Mouse (Mus musculus) T-helper 2 cell (primary cell): ENCODE results near the gene Lyplal1.

Experiments used
- in situ Hi-C: fragments of 300-600 bp; cut with MboI, MseI; formaldehyde crosslinking; loops from one replicate; pipeline ENCODE4 v1.15.1; 2025; ENCODE audit warnings: high pct_unique_total_duplicates

Lyplal1 gene

DNA sequence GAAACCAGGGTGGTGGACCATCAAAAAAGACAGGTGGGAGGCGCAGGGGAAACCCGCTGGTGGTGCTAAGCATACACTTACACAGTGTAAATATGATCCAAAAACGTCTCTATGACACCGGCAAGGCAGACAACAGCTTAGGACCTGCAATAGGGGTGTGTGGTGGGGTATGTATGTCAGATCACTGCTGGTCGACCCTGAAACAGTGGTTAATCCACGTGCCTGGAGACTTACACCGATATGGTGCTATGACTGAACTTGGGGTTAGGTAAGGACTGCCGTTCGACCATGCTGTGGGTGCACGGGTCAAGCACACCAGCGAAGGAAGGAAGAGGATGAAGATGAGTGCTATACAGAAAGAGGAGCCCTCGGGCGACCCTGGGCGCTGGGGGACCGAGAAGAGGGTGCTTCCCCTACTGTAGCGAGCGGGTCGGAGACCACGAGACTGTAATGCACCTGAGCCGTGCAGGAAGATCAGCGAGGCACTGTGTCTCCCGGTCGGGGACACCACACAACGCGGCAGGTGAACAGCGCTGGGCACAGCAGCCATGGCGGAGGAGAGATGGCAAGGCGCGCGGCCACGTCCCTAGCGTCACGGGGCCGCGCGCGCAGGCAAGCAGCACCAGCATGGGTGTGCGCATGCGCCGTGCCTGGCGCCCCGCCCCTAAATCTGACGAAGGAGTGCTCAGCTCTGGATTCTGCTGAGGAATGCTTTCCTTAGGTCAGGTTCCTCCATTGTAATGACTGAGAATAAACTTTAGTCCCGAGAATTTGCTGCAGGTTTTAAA, at the start of gene Lyplal1:
Lyplal1 (minus strand) TSS at position 610 of the 788 bp plus-strand sequence.
- in situ Hi-C loops = no loop called here

DNA sequence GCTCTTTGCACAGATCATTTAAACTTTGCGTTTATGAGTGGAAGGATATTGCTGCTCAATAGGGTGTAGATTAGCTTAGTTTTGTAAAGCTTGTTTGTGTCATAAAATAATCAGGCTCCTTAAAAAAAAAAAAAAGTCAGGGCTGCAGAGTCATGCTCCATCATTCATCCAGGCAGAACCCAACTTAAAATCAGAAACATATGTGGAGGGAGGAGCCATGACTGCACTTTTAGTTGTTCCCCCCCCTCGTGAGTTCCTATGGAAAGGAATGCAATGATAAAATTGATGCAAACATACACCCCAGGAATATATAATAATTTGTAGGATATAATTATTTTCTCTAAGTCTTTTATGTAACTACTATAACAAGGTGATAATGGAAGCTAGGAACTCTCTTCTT, 46.5 kb upstream of the Lyplal1 start:
- in situ Hi-C loops = no loop called here

GRCm38 (mm10) chr1:186163206-186163605, 46.1 kb upstream of the Lyplal1 start:
- in situ Hi-C loops = no loop called here

DNA sequence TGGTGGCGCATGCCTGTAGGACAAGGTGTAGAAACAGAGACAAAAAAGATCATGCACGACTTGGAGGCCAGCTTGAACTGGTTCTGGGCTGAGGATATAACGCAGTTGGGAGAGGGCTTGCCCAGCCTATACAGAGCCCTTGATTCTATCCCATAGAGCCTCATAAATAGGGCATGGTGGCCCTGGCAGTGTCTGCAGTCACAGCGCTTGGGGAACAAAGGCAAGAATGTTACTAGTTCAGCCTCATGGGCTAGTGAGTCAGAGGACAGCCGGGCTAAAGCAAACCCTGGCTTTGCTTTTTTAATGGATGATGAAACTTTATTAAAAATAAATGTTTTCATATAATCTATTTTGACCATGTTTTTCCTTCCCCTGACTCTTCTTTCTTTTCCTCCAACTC, 33.3 kb upstream of the Lyplal1 start:
- in situ Hi-C loops = no loop called here

DNA sequence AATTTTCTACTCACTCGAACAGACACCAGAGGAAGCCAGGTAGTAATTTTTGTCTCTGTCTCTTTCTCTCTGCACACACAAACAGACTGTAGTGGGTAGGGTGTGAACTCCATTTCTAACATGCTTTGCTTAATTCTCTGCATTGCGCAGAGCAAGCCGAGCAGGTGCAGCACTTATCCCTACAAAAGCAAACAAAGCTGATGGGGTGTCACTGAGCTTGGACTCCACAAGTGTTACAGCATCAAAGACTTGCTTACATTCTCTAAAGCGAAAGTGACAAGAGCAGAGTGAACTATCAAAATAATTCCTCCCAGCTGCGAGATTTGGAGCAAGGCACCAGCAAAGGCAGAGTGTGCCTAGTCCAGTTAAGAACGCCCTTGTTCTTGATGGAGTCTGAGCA, 28.3 kb upstream of the Lyplal1 start:
- in situ Hi-C loops = no loop called here

DNA sequence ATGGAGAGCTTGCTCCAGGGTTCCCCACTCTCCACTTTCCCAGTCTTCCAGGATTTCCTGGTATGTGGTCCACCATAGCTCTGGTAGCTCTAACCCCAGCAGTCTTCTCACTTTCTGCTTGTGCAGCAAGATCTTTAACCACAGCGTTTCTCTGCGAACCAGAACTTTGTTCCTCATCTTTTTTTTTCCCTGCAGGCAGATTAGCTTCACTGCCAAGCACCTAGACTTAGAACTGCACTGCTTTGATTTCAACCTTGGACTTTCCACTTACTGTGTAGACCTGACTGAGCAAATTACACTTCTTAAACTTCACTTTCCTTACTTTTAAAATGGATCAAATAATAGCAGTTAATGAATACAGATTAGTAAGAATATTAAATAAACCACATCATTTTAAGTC, 23.1 kb upstream of the Lyplal1 start:
- in situ Hi-C loops = no loop called here

GRCm38 (mm10) chr1:186137873-186138272, 20.8 kb upstream of the Lyplal1 start:
- in situ Hi-C loops = no loop called here

GRCm38 (mm10) chr1:186136636-186137380, 19.7 kb upstream of the Lyplal1 start:
- in situ Hi-C loops = no loop called here

- in situ Hi-C loops = no loop called here
Measured at GRCm38 (mm10) chr1:186131465-186131864, 14.4 kb upstream of the Lyplal1 start.

DNA sequence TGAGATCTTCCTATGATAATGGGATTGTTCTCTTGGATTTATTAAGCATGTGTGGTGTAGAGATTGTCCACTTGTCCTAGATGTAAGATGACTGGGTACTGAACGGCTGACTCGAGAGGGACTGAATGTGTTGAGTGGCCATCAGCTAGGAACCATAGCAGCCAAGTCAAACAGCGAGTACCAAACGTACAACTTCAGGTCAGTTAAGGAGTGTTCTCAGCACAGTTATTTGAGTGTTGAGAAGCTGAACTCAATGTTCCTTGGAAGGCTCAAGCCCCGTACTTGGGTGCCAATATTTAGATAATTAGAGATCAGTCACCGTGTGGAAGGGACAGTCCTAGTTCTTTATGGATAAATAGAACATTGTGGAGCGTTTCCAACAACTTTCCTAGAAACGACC, 11.8 kb upstream of the Lyplal1 start:
- in situ Hi-C loops = no loop called here

DNA sequence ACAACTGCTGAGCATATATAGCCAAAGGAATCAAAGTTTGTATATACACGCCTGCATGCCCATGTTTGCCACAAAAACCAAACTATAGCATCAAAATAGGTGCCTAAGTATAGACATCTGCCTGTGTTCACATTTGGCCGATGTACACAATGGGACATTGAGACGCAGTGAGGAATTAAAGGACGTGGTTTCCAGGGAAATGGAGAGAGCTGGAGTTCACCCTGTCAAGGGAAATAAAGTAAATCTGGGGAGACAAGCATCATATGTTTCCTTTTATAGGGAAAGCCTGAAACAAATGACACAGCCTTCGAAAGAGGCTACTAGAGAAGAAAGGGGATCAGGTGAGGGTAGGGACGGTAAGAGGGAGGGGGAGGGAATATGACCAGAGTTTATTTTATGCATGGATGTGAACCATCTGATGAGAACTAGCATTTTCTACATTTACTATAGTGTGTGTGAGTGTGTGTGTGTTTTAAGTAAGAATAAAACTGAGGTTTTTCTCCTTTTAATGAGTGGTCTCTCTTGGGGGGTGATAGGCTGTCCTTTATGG, 9.3 kb upstream of the Lyplal1 start:
- in situ Hi-C loops = no loop called here

GRCm38 (mm10) chr1:186123690-186124089, 6.6 kb upstream of the Lyplal1 start:
- in situ Hi-C loops = no loop called here

DNA sequence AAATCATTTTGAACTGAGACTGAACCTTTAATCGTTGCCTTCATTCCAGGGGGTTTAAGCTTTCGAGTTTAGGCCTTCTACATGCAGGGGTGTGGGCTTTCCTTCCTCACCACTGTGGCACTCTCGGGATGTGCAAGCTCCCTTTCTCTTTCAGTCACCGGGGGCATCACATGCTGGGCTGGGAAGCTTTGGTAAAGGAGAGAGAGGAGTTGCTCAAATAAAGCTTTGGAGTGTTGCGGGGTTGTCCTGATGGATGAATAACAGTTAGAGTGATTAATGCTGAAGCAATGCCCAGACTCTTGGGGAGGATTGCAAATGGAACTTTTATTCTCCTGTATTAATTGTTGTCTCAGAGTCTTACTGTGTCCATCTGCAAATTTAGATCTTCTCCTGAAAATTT, 2.7 kb upstream of the Lyplal1 start:
- in situ Hi-C loops = no loop called here

- in situ Hi-C loops = no loop called here
Measured at GRCm38 (mm10) chr1:186116086-186116600, 967 bp downstream of the Lyplal1 start.

- in situ Hi-C loops = no loop called here
Measured at GRCm38 (mm10) chr1:186102313-186102712, 14.8 kb downstream of the Lyplal1 start.

- in situ Hi-C loops = no loop called here
Measured at GRCm38 (mm10) chr1:186066266-186066897, 50.7 kb downstream of the Lyplal1 start.

- in situ Hi-C loops = no loop called here
Measured at GRCm38 (mm10) chr1:186060041-186060440, 57.1 kb downstream of the Lyplal1 start.

GRCm38 (mm10) chr1:186054227-186054626, 62.9 kb downstream of the Lyplal1 start:
- in situ Hi-C loops = no loop called here

DNA sequence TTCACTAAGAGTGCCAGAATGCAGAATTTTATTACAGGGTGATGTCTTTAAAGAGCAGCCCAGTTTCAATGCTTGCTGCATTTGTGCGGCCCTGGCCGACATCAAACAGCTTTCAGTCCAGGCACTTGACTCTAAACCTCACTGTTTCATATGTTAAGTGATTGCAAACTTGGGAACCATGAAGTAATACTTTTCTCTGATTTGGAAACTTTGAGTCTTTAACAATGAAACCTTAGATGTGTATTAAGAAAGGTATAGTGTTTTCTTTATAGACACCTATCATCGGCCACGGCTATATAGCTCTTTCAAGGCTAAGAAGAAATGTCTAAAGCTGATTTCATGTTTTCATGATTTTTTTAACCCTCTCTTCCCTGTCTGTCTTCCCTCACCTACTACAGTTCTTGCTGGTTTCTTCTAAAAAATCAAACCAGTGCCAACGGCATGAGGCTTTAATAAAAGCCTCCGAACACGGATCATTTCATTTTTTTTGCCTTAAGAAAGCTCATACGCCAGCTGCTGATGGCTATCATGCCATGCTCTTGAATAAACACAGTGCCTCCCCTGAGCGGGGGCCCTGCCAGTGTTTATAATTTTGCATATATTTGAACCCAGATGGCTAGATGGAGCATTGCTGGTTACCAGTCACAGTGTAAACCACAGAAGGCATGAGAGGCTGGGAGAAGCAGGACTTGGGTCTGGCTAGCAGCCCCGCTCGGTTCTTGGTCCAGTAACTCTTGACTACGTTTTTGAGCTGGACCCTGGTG, 63.6 kb downstream of the Lyplal1 start:
- in situ Hi-C loops = no loop called here

DNA sequence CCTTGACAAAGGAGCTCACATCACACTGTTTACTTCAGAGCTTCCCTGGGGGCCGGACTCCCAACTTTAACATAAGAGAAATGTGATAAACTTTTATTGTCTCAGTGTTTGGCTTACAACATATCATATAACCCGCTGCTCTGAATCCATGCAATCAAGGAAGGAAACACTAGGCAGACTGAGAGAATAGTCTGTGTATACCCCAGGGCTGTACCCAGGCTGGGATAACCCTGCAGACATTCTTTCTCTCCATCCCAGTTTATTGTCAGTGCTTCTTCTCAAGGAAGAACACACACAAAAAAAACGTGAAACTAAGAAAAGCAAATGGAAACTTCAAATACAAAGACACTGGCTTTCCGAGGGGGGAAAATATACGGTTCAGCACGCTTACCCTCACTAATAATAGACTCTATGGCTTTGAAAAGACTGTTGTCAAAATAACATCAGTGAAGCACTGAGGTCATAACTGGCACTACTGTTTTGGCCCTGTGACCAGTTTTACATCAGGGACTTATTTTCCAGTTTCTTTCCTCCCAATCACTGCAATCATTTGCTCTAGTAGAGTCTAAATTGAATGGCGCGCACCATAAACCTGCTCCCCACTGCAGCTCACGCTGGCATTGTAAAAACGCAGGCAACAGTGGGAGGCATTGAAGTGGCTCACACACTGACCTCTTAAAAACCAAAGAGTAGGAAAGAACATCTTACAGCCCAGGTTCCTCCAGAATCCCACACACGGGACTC, 73.2 kb downstream of the Lyplal1 start:
- in situ Hi-C loops = no loop called here

DNA sequence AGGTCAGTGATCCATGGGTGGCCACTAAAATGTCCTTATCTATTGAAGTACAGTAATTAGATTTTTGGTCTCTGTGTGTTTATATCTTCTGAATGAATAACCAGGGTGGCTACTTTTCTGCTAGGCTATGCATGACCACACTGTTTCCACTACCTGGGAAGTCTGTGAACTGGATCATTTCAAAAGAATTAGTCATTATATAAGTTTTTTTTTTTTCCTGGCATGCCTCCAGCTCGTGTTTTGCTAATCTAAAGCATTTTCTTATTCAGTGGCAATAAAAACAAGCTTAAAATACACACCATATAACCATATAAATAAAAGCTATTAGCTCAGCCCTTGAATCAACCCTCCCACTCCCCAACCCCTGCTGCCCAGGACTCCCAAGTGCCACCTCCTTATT, 75.3 kb downstream of the Lyplal1 start:
- in situ Hi-C loops = no loop called here
